Mouse (Mus musculus): ENCODE measurements around the gene Smyd4. TPM values are rescaled to one million over a fixed set of nuclear protein-coding genes. Genes with fewer than 3 reads are reported as not detected.

The Smyd4 gene
- polyA plus RNA-seq, 1 experiment from 2014 or later: 14.4 TPM

- H3K27ac ChIP-seq: no peak overlapping the region
- H3K27me3 ChIP-seq: no peaks in the 10 kb centered on the region
- H3K36me3 ChIP-seq: no peaks in the 10 kb centered on the region
- H3K4me2 ChIP-seq: no peak overlapping the region
- H3K4me3 ChIP-seq: no peak overlapping the region
- H3K9ac ChIP-seq: no peak overlapping the region
- ATAC-seq (ENCODE audit: borderline replicate concordance, extremely low read depth, low FRiP score, low TSS enrichment): no peak
- no peaks in the 10 kb centered on the region for H3K4me1 ChIP-seq
- WGBS: 89% methylated on average over 16 of the region's 16 CpGs
- no peaks in the 10 kb centered on the region for H3K9me3 ChIP-seq
Observed at GRCm38 (mm10) chr11:75441601-75442000, 93.4 kb downstream of the Smyd4 start.

GRCm38 (mm10) chr11:75443711-75444110 is 95.5 kb downstream of the Smyd4 start:
- Histone ChIP-seq H3K4me3 (no peak overlapping the region), H3K36me3 (peaks cover 9% of the 10 kb centered on the region), H3K9ac (no peak overlapping the region), H3K27ac (no peak overlapping the region), H3K27me3 (no peaks in the 10 kb centered on the region), H3K4me2 (no peak overlapping the region), H3K4me1 (no peaks in the 10 kb centered on the region), H3K9me3 (no peaks in the 10 kb centered on the region)
- no peak for ATAC-seq (ENCODE audit: borderline replicate concordance, extremely low read depth, low FRiP score, low TSS enrichment)
- WGBS: 60% methylated on average over 8 of the region's 8 CpGs

GRCm38 (mm10) chr11:75448575-75448974 is 100.3 kb downstream of the Smyd4 start:
- 73% methylated on average over 3 of the region's 3 CpGs for WGBS
- no peak overlapping the region for H3K9ac ChIP-seq
- H3K27ac ChIP-seq: no peak overlapping the region

GRCm38 (mm10) chr11:75449695-75450094 is 101.5 kb downstream of the Smyd4 start:
- Histone ChIP-seq H3K27me3 (no peaks in the 10 kb centered on the region), H3K9me3 (no peaks in the 10 kb centered on the region), H3K4me1 (peaks cover 20% of the 10 kb centered on the region), H3K4me2 (no peak overlapping the region), H3K9ac (no peak overlapping the region), H3K4me3 (no peak overlapping the region), H3K27ac (no peak overlapping the region), H3K36me3 (peaks cover 9% of the 10 kb centered on the region)
- ATAC-seq (ENCODE audit: borderline replicate concordance, extremely low read depth, low FRiP score, low TSS enrichment): no peak
- WGBS: 61% methylated on average over 7 of the region's 7 CpGs

More at GRCm38 (mm10) chr11:75448575-75448974, 100.3 kb downstream of the Smyd4 start:
- no peak for ATAC-seq (ENCODE audit: borderline replicate concordance, extremely low read depth, low FRiP score, low TSS enrichment)
- H3K36me3 ChIP-seq: peaks cover 9% of the 10 kb centered on the region
- no peaks in the 10 kb centered on the region for H3K9me3 ChIP-seq
- H3K4me2 ChIP-seq: no peak overlapping the region
- no peaks in the 10 kb centered on the region for H3K27me3 ChIP-seq
- no peak overlapping the region for H3K4me3 ChIP-seq
- peaks cover 12% of the 10 kb centered on the region for H3K4me1 ChIP-seq

GRCm38 (mm10) chr11:75450304-75450908 is 102.2 kb downstream of the Smyd4 start:
- H3K9ac ChIP-seq: no peak overlapping the region
- peaks cover 9% of the 10 kb centered on the region for H3K36me3 ChIP-seq
- 65% methylated on average over 8 of the region's 8 CpGs for WGBS
- no peak for ATAC-seq (ENCODE audit: borderline replicate concordance, extremely low read depth, low FRiP score, low TSS enrichment)
- H3K9me3 ChIP-seq: no peaks in the 10 kb centered on the region
- H3K27me3 ChIP-seq: no peaks in the 10 kb centered on the region
- H3K4me1 ChIP-seq: peaks cover 27% of the 10 kb centered on the region
- H3K27ac ChIP-seq: peak overlapping the region; percentile 11; the same call in 1 of the 2 replicates
- no peak overlapping the region for H3K4me2 ChIP-seq
- H3K4me3 ChIP-seq: no peak overlapping the region

GRCm38 (mm10) chr11:75450936-75451335 is 102.7 kb downstream of the Smyd4 start:
- WGBS: 85% methylated on average over 15 of the region's 15 CpGs
- no peak for ATAC-seq (ENCODE audit: borderline replicate concordance, extremely low read depth, low FRiP score, low TSS enrichment)
- Histone ChIP-seq H3K27me3 (no peaks in the 10 kb centered on the region), H3K27ac (no peak overlapping the region), H3K4me3 (no peak overlapping the region), H3K4me2 (no peak overlapping the region), H3K36me3 (peaks cover 9% of the 10 kb centered on the region), H3K9me3 (no peaks in the 10 kb centered on the region), H3K9ac (no peak overlapping the region), H3K4me1 (peaks cover 27% of the 10 kb centered on the region)

- H3K36me3 ChIP-seq: peaks cover 9% of the 10 kb centered on the region
- no peak for ATAC-seq (ENCODE audit: borderline replicate concordance, extremely low read depth, low FRiP score, low TSS enrichment)
- no peaks in the 10 kb centered on the region for H3K9me3 ChIP-seq
- H3K27me3 ChIP-seq: no peaks in the 10 kb centered on the region
- H3K9ac ChIP-seq: no peak overlapping the region
- peaks cover 27% of the 10 kb centered on the region for H3K4me1 ChIP-seq
- no peak overlapping the region for H3K27ac ChIP-seq
- H3K4me3 ChIP-seq: no peak overlapping the region
- H3K4me2 ChIP-seq: no peak overlapping the region
- WGBS: 90% methylated on average over 8 of the region's 8 CpGs
Observed at GRCm38 (mm10) chr11:75452081-75452480, 103.8 kb downstream of the Smyd4 start.

- Histone ChIP-seq H3K27ac (no peak overlapping the region), H3K9me3 (no peaks in the 10 kb centered on the region), H3K9ac (no peak overlapping the region; the same call in 1 of the 2 replicates), H3K4me1 (peaks cover 27% of the 10 kb centered on the region), H3K36me3 (peaks cover 3% of the 10 kb centered on the region), H3K4me2 (peak overlapping the region; percentile 97), H3K27me3 (no peaks in the 10 kb centered on the region), H3K4me3 (peak overlapping the region; percentile 63; the same call in 1 of the 2 replicates)
- no peak for ATAC-seq (ENCODE audit: borderline replicate concordance, extremely low read depth, low FRiP score, low TSS enrichment)
- 91% methylated on average over 31 of the region's 31 CpGs for WGBS
Observed at GRCm38 (mm10) chr11:75452812-75453557, 104.8 kb downstream of the Smyd4 start.

- peak within 1 kb of the TSS; percentile 63 for H3K4me3 ChIP-seq
- no peaks in the 10 kb centered on the region for H3K9me3 ChIP-seq
- 2% methylated on average over 56 of the region's 56 CpGs for WGBS
- no peaks in the 10 kb centered on the region; the same call in 1 of the 2 replicates for H3K36me3 ChIP-seq
- peaks cover 29% of the 10 kb centered on the region for H3K4me1 ChIP-seq
- H3K9ac ChIP-seq: peak within 1 kb of the TSS; percentile 62
- H3K27ac ChIP-seq: peak within 1 kb of the TSS; percentile 68
- H3K4me2 ChIP-seq: peak within 1 kb of the TSS; percentile 97
- H3K27me3 ChIP-seq: no peaks in the 10 kb centered on the region
- ATAC-seq (ENCODE audit: borderline replicate concordance, extremely low read depth, low FRiP score, low TSS enrichment): peak; percentile 92
Observed at GRCm38 (mm10) chr11:75453991-75454930, 106.0 kb downstream of the Smyd4 start, which contains the start of gene Wdr81. Wdr81 (minus strand) TSS chr11:75454717.
